Mouse (Mus musculus) stomach, postnatal 0 days (tissue): ENCODE data around the gene Pink1. TPM values are rescaled to one million over a fixed set of nuclear protein-coding genes. Genes with fewer than 3 reads are reported as not detected.
A peak's percentile ranks its signal among the peaks of the same experiment; 100 is the strongest.

Experiments used
- ATAC-seq: fragments of 200-750 bp; cut with Nextera tagmentation; 2 replicates; pipeline ENCODE4 v1.8.0; 2017; ENCODE audit not compliant: low FRiP score, low TSS enrichment
- DNase-seq: peaks from one replicate; pipeline ENCODE4 v3.0.0-alpha.2; 2016; ENCODE audit warnings: low spot score
- H3K27ac ChIP-seq: fragments of 300-500 bp; sonication (generic); replicated peaks from 2 replicates; pipeline ENCODE4 v1.5.1; 2014; ENCODE audit warnings: mild to moderate bottlenecking, control low read depth
- H3K27me3 ChIP-seq: fragments of 300-500 bp; sonication (generic); 2 replicates; pipeline ENCODE4 v1.6.1; 2014; ENCODE audit warnings: low read length; ENCODE audit not compliant: control insufficient read depth, insufficient read depth
- H3K36me3 ChIP-seq: fragments of 300-500 bp; sonication (generic); 2 replicates; pipeline ENCODE4 v1.6.1; 2014; ENCODE audit warnings: low read length, mixed read lengths; ENCODE audit not compliant: control insufficient read depth, insufficient read depth
- H3K4me1 ChIP-seq: fragments of 300-500 bp; sonication (generic); replicated peaks from 2 replicates; pipeline ENCODE4 v1.6.1; 2014; ENCODE audit warnings: antibody characterized with exemption; ENCODE audit not compliant: control insufficient read depth, insufficient read depth
- H3K4me2 ChIP-seq: fragments of 300-500 bp; sonication (generic); replicated peaks from 2 replicates; pipeline ENCODE4 v1.6.1; 2014; ENCODE audit warnings: low read depth, mild to moderate bottlenecking, control low read depth, moderate library complexity
- H3K4me3 ChIP-seq: fragments of 300-500 bp; sonication (generic); 2 replicates; pipeline ENCODE4 v1.5.1; 2014; ENCODE audit warnings: low read depth, low read length, control low read depth
- H3K9ac ChIP-seq: fragments of 300-500 bp; sonication (generic); 2 replicates; pipeline ENCODE4 v1.6.1; 2014; ENCODE audit warnings: mild to moderate bottlenecking, low read length, control low read depth, mixed read lengths
- H3K9me3 ChIP-seq: fragments of 300-500 bp; sonication (generic); 2 replicates; pipeline ENCODE4 v1.6.1; 2016; ENCODE audit warnings: low read length; ENCODE audit not compliant: control insufficient read depth
- CTCF ChIP-seq: IDR thresholded peaks from 2 replicates; pipeline ENCODE4 v1.5.1; 2016; ENCODE audit warnings: antibody characterized with exemption, low read depth, mild to moderate bottlenecking, moderate library complexity
- EP300 ChIP-seq: optimal IDR thresholded peaks from 2 replicates; pipeline ENCODE3; 2016; ENCODE audit warnings: antibody characterized with exemption
- WGBS: fragments of 180-500 bp; shearing (Covaris S2); extraction: QIAGEN DNeasy Blood & Tissue Kit; methylation state at CpG from one replicate; pipeline ENCODE4 v1.1.7; 2014; 5-methylcytosine and 5-hydroxymethylcytosine counted together
- polyA plus RNA-seq: library from polyadenylated mRNA; unstranded; fragments of >200 nt; fragmentation: Nextera tagmentation; extraction: Ambion mirVana; gene quantifications from 2 replicates; pipeline ENCODE4 v1.2.1, GENCODE M21; 2015

Gene Pink1
- polyA plus RNA-seq, 1 experiment from 2014 or later: 62.1 TPM

DNA sequence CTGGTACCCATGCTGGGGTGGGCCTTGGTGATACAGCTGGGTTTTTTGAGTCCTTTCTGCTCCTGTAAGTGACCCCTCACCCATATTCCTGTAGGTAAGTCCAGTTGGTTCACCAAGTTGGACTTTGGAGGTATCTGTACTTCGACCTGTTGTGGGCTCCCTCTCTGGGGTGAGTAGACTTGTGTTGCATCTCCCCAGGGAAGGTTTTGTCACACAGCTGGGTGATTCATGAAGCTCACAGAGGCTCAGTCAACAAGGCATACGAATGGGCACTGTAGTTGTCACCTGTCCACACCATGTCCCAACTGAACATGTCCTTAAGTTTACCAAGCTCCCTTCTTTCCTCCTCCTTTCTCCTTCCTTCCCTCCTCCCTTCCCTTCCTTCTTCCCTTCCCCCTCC, 40.5 kb upstream of the Pink1 start:
- H3K9ac ChIP-seq: no peak overlapping the region
- no peak for DNase-seq
- no peak overlapping the region for H3K4me2 ChIP-seq
- H3K4me1 ChIP-seq: no peaks in the 10 kb centered on the region
- WGBS: 74% methylated on average over 2 of the region's 2 CpGs
- H3K36me3 ChIP-seq: no peaks in the 10 kb centered on the region
- no peaks in the 10 kb centered on the region for H3K9me3 ChIP-seq
- H3K4me3 ChIP-seq: no peak overlapping the region
- no peak for ATAC-seq
- H3K27me3 ChIP-seq: no peaks in the 10 kb centered on the region
- no peak for TF ChIP-seq CTCF
- TF ChIP-seq EP300: no peak
- no peak overlapping the region for H3K27ac ChIP-seq

DNA sequence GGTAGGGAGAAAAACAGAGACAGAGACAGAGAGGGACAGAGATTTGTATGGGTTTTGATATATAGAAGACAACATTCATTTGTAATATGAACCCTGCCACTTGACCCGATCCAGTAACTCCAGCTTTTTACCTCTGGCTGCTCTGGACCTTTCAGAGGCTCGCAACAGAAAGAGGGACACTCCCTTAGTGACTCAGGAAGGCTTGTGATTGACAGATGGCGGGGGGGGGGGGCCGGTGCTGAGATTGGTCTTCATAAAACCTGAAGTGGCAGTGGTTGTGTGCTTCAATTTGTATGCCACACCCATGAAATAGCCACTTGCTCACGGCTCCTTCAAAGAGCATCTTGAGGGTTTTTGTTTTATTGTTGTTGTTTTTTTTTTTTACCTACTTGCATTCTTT, 37.4 kb upstream of the Pink1 start:
- Histone ChIP-seq H3K9me3 (no peaks in the 10 kb centered on the region), H3K4me2 (no peak overlapping the region), H3K27ac (no peak overlapping the region), H3K9ac (no peak overlapping the region), H3K4me3 (no peak overlapping the region), H3K36me3 (no peaks in the 10 kb centered on the region), H3K27me3 (no peaks in the 10 kb centered on the region), H3K4me1 (no peaks in the 10 kb centered on the region)
- ATAC-seq (no peak), DNase-seq (peak; percentile 48)
- WGBS: 30% methylated on average over 5 of the region's 5 CpGs
- TF ChIP-seq EP300 (no peak), CTCF (no peak)

DNA sequence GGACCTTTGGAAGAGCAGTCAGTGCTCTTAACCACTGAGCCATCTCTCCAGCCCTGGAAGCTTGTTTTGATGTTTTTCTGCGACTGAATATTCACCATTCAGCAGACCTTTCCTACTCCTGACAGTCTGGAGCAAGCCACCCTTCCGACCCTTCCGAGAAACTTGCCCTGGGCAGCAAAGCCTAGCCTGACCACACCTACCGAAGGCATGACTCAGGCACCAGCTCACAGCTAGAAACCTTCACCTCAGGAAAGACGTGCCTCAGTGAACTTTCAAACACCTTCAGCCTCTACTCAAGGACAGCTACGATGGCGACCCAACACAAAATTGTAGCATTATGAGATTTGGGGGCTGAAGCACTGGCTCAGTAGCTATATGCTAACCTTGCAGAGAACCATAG, 36.8 kb upstream of the Pink1 start:
- Histone ChIP-seq H3K4me2 (no peak overlapping the region), H3K9me3 (no peaks in the 10 kb centered on the region), H3K27me3 (no peaks in the 10 kb centered on the region), H3K27ac (no peak overlapping the region), H3K4me1 (no peaks in the 10 kb centered on the region), H3K4me3 (no peak overlapping the region), H3K36me3 (no peaks in the 10 kb centered on the region), H3K9ac (no peak overlapping the region)
- DNase-seq: peak; percentile 62
- peak; percentile 56 for ATAC-seq
- 60% methylated on average over 7 of the region's 7 CpGs for WGBS
- TF ChIP-seq CTCF (no peak), EP300 (no peak)

DNA sequence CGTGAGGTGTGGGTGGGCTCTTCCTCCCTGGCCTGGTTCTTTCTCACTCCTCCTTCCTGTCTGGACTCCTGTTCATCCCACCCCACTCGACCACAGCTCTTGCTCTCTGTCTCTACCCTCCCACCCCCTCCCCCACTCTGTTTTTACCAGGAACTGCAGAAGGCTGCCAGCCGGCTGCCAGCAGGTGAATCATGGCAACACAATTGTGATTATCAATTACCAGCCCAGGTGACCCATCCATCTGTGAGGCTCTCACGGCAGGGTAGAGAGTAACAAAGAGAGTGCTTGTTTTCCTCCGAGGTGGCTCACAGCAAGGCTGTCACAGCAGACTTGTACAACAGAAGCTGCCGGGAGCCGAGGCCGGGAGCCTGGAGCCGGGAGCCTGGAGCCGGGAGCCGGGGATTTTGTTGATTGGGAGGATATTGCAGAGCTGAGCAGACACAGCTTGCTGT, 35.3 kb upstream of the Pink1 start:
- DNase-seq (peak; percentile 40), ATAC-seq (peak; percentile 25)
- no peak overlapping the region for H3K4me3 ChIP-seq
- H3K9me3 ChIP-seq: no peaks in the 10 kb centered on the region
- 9% methylated on average over 11 of the region's 11 CpGs for WGBS
- no peak overlapping the region for H3K9ac ChIP-seq
- H3K36me3 ChIP-seq: no peaks in the 10 kb centered on the region
- H3K27ac ChIP-seq: no peak overlapping the region
- H3K4me2 ChIP-seq: no peak overlapping the region
- TF ChIP-seq CTCF: no peak
- no peak for TF ChIP-seq EP300
- H3K4me1 ChIP-seq: no peaks in the 10 kb centered on the region
- H3K27me3 ChIP-seq: no peaks in the 10 kb centered on the region

DNA sequence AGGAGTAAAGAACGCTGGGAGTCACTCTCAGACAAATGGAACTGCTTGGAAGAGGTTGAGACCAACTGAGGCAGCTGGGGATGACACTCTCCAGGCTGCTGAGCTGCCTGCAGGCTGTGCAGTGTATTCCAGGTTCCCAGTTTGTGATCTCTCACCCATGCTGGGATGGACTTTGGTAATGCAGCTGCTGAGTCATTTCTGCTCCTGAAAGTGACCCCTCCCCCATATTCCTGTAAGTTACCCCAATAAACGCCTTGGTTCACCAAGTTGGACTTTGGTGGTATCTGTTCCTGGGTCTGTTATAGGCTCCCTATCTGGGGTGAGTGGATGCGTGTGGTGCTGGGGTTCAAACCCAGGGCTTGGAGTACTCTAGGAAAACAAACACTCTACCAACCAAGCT, 32.1 kb upstream of the Pink1 start:
- Histone ChIP-seq H3K27me3 (no peaks in the 10 kb centered on the region), H3K4me3 (no peak overlapping the region), H3K4me1 (no peaks in the 10 kb centered on the region), H3K27ac (no peak overlapping the region), H3K36me3 (no peaks in the 10 kb centered on the region), H3K9me3 (no peaks in the 10 kb centered on the region), H3K9ac (no peak overlapping the region), H3K4me2 (no peak overlapping the region)
- no peak for ATAC-seq
- 83% methylated on average over 3 of the region's 3 CpGs for WGBS
- DNase-seq: no peak
- TF ChIP-seq CTCF (no peak), EP300 (no peak)

DNA sequence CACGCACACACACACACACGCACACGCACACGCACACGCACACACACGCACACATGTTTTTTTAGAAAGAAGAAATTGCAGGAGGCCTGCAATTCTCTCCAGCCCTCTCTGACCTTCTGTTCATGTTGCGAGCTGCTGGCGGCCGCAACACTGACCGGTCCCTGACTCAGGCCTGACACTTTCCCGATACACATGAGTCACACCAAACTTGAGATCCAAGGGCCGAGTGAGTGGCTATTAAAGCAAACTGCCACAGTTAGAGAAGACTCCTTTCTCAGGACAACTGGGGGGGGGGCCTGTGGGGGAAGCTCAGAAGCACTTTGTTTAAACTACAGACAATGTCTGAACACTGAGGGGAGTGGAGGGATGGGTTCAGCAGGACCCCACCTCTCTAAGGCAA, 30.4 kb upstream of the Pink1 start:
- Histone ChIP-seq H3K4me2 (no peak overlapping the region), H3K36me3 (no peaks in the 10 kb centered on the region), H3K9me3 (no peaks in the 10 kb centered on the region), H3K9ac (no peak overlapping the region), H3K4me1 (no peaks in the 10 kb centered on the region), H3K4me3 (no peak overlapping the region), H3K27me3 (no peaks in the 10 kb centered on the region), H3K27ac (no peak overlapping the region)
- DNase-seq (no peak), ATAC-seq (no peak)
- 83% methylated on average over 12 of the region's 12 CpGs for WGBS
- no peak for TF ChIP-seq EP300
- TF ChIP-seq CTCF: no peak
